Mouse (Mus musculus) heart, embryonic 14.5 days (tissue): ENCODE measurements around the gene Cln5. TPM values are rescaled to one million over a fixed set of nuclear protein-coding genes. Genes with fewer than 3 reads are reported as not detected.

Experiments used
- ATAC-seq: fragments of 200-750 bp; cut with Nextera tagmentation; 2 replicates; pipeline ENCODE4 v1.8.0; 2017; ENCODE audit warnings: low read depth, moderate TSS enrichment; ENCODE audit not compliant: insufficient number of reproducible peaks, insufficient read depth, low FRiP score
- H3K27ac ChIP-seq, 2 experiments: fragments of 200-500 bp in 1 of 2; fragments of 300-500 bp in 1 of 2; sonication (generic) in 1 of 2; replicated peaks in 1 of 2; 2 replicates each; pipeline ENCODE4 v1.5.1; 2012 to 2014; ENCODE audit warnings: low read depth in 2 of 2, low read length in 2 of 2, control low read depth in 1 of 2, mild to moderate bottlenecking in 1 of 2, mixed read lengths in 1 of 2; ENCODE audit not compliant: control insufficient read depth in 1 of 2, insufficient read depth in 1 of 2
- H3K27me3 ChIP-seq: fragments of 300-500 bp; sonication (generic); 2 replicates; pipeline ENCODE4 v1.6.1; 2014; ENCODE audit warnings: mild to moderate bottlenecking, low read length, control low read depth; ENCODE audit not compliant: control insufficient read depth, insufficient read depth
- H3K36me3 ChIP-seq: fragments of 300-500 bp; sonication (generic); 2 replicates; pipeline ENCODE4 v1.6.1; 2014; ENCODE audit warnings: mild to moderate bottlenecking, control low read depth, low read length, mixed read lengths; ENCODE audit not compliant: control insufficient read depth, insufficient read depth
- H3K4me1 ChIP-seq, 2 experiments: fragments of 200-500 bp in 1 of 2; fragments of 300-500 bp in 1 of 2; sonication (generic) in 1 of 2; 2 replicates each; pipeline ENCODE4 v1.6.1; 2012 to 2014; ENCODE audit warnings: low read length in 2 of 2, control low read depth in 1 of 2, mixed read lengths in 1 of 2; ENCODE audit not compliant: control insufficient read depth in 2 of 2, insufficient read depth in 2 of 2
- H3K4me2 ChIP-seq: fragments of 300-500 bp; sonication (generic); 2 replicates; pipeline ENCODE4 v1.6.1; 2014; ENCODE audit warnings: mild to moderate bottlenecking, low read length
- H3K4me3 ChIP-seq, 2 experiments: fragments of 200-500 bp in 1 of 2; fragments of 300-500 bp in 1 of 2; sonication (generic) in 1 of 2; 2 replicates each; pipeline ENCODE4 v1.5.1; 2012 to 2014; ENCODE audit warnings: low read length in 2 of 2, mild to moderate bottlenecking in 2 of 2, control low read depth in 1 of 2, low read depth in 1 of 2, moderate library complexity in 1 of 2; ENCODE audit not compliant: control insufficient read depth in 1 of 2, insufficient read depth in 1 of 2
- H3K9ac ChIP-seq: fragments of 300-500 bp; sonication (generic); 2 replicates; pipeline ENCODE4 v1.6.1; 2014; ENCODE audit warnings: mild to moderate bottlenecking, low read length
- H3K9me3 ChIP-seq: fragments of 300-500 bp; sonication (generic); 2 replicates; pipeline ENCODE4 v1.6.1; 2016; ENCODE audit warnings: low read length, control low read depth; ENCODE audit not compliant: control insufficient read depth
- WGBS: fragments of 180-500 bp; shearing (Covaris S2); extraction: QIAGEN DNeasy Blood & Tissue Kit; methylation state at CpG from one replicate; pipeline ENCODE4 v1.1.7; 2014; 5-methylcytosine and 5-hydroxymethylcytosine counted together
- polyA plus RNA-seq: library from polyadenylated mRNA; unstranded; fragments of >200 nt; fragmentation: Nextera tagmentation; extraction: Ambion mirVana; gene quantifications from 2 replicates; pipeline ENCODE4 v1.2.1, GENCODE M21; 2014

Cln5 gene
- polyA plus RNA-seq, 1 experiment from 2014 or later = 28.5 TPM

DNA sequence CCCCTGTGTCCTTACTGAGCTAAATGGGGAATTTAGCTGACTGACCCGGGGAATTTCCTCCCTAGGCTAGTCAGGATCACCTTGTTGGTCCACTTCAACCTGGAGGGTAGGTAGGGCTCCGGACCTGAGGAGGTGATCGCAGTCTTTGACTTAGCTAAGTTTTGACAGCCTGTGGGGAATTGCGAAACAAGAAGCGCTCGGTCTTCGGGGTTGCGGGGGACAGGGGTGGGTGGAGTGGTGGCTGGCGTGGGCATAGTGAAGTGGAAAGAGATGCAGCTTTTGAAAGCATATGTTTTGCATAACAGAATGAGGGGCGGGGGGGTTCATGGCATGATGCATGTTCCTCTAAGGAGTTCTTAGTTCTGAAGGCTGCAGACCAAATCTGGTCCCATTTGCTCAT, 774 bp downstream of the Cln5 start:
- Histone ChIP-seq H3K9ac (peak overlapping the region; percentile 79), H3K36me3 (peaks cover 37% of the 10 kb centered on the region), H3K4me3 (peak overlapping the region; percentile 62 to 78), H3K27me3 (no peaks in the 10 kb centered on the region), H3K9me3 (no peaks in the 10 kb centered on the region), H3K27ac (peak overlapping the region; percentile 78 to 84), H3K4me1 (peaks cover 0 to 5% of the 10 kb centered on the region in 2 experiments; a peak in 2 of 4 replicates), H3K4me2 (peak overlapping the region; percentile 97)
- no peak for ATAC-seq
- 2% methylated on average over 10 of the region's 10 CpGs for WGBS

DNA sequence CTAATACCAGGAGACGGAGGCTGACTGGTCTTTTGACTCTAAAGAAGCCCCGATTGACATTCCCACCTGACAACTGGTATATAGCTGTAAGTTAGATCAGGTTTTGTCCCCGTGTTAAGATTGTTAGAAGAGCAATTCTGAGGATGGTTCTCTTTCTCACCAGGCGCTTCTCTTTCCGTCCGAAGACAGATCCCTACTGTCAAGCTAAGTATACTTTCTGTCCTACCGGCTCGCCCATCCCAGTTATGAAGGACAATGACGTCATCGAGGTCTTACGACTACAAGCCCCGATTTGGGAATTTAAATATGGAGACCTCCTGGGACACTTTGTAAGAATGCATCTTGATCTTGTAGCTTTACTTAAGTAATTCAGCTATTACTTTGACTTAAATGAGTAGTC, 1.5 kb downstream of the Cln5 start:
- Histone ChIP-seq H3K4me3 (no peak overlapping the region), H3K9ac (no peak overlapping the region), H3K36me3 (peaks cover 44% of the 10 kb centered on the region), H3K4me1 (peaks cover 0 to 5% of the 10 kb centered on the region in 2 experiments; a peak in 2 of 4 replicates), H3K27ac (no peak overlapping the region), H3K27me3 (no peaks in the 10 kb centered on the region), H3K4me2 (no peak overlapping the region), H3K9me3 (no peaks in the 10 kb centered on the region)
- ATAC-seq = no peak
- 90% methylated on average over 12 of the region's 12 CpGs for WGBS

DNA sequence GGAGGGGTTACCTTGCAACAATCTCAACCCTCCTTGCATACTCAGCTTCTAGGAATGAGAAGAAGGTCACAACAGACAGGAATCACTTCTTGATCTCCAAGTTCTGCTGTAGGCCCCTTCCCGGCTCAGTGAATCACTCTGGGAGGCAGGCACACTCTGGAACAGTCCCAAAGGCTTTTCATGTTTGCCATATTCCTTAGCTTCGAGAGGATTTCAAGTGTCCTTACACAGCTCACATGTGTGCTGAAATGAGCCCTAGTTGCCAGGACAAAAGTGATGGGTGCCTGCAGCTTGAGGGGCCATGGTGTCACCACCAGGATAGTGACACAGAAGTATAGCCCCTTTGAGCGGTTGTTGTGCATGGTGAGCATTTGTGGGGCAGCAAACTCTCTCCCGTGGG, 2.7 kb downstream of the Cln5 start:
- peaks cover 0 to 5% of the 10 kb centered on the region in 2 experiments; a peak in 2 of 4 replicates for H3K4me1 ChIP-seq
- no peak for ATAC-seq
- no peak overlapping the region for H3K4me2 ChIP-seq
- H3K27me3 ChIP-seq = no peaks in the 10 kb centered on the region
- 85% methylated on average over 4 of the region's 4 CpGs for WGBS
- H3K4me3 ChIP-seq = no peak overlapping the region
- no peak overlapping the region for H3K9ac ChIP-seq
- H3K36me3 ChIP-seq = peaks cover 56% of the 10 kb centered on the region
- H3K27ac ChIP-seq = no peak overlapping the region
- no peaks in the 10 kb centered on the region for H3K9me3 ChIP-seq

DNA sequence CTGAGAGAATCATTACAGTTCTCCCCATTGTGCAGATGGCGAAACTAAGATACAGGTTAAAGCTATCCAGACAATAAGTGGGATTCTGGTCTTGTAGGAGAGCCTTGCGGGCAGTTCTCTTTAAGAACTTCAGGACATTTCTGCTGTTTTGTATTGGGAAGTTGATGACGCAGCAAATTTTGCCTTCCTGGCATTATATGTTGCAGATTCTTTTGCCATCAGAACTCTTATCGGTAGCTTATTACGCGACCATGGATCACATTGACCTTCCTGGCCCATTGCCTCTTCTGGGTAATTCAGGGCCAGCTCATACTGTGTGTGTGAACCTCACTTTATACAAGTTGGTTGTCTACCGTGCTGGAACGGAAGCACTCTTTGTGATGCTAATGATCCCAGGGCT, 3.8 kb downstream of the Cln5 start:
- Histone ChIP-seq H3K4me3 (no peak overlapping the region), H3K4me2 (no peak overlapping the region), H3K9me3 (no peaks in the 10 kb centered on the region), H3K4me1 (peaks cover 0 to 5% of the 10 kb centered on the region in 2 experiments; a peak in 2 of 4 replicates), H3K27me3 (no peaks in the 10 kb centered on the region), H3K9ac (no peak overlapping the region), H3K36me3 (peaks cover 67% of the 10 kb centered on the region), H3K27ac (no peak overlapping the region)
- ATAC-seq = no peak
- WGBS = 97% methylated on average over 8 of the region's 8 CpGs

DNA sequence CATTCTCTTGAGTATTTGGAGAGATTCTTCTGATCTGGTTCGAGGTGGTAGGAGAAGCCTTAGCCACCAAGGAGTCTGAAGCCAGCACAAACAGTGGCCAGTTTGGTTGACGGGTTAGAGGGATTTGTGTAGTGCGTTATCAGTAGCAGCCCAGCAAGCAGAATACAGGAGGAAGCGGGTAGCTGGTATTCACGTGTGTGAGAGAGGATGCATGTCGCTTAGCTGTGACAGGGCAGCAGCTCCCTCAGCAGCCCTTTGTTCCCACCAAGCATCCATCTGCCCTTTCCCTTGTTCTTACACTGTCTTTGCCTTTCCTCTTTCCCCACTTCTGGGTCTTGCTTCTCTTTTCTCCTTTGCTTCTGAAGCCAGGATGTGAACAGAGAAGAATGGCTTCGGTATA, 5.2 kb downstream of the Cln5 start:
- ATAC-seq = no peak
- Histone ChIP-seq H3K4me2 (no peak overlapping the region), H3K4me1 (no peaks in the 10 kb centered on the region), H3K4me3 (no peak overlapping the region), H3K36me3 (peaks cover 75% of the 10 kb centered on the region), H3K27ac (no peak overlapping the region), H3K27me3 (no peaks in the 10 kb centered on the region), H3K9ac (no peak overlapping the region), H3K9me3 (no peaks in the 10 kb centered on the region)
- 62% methylated on average over 7 of the region's 7 CpGs for WGBS

DNA sequence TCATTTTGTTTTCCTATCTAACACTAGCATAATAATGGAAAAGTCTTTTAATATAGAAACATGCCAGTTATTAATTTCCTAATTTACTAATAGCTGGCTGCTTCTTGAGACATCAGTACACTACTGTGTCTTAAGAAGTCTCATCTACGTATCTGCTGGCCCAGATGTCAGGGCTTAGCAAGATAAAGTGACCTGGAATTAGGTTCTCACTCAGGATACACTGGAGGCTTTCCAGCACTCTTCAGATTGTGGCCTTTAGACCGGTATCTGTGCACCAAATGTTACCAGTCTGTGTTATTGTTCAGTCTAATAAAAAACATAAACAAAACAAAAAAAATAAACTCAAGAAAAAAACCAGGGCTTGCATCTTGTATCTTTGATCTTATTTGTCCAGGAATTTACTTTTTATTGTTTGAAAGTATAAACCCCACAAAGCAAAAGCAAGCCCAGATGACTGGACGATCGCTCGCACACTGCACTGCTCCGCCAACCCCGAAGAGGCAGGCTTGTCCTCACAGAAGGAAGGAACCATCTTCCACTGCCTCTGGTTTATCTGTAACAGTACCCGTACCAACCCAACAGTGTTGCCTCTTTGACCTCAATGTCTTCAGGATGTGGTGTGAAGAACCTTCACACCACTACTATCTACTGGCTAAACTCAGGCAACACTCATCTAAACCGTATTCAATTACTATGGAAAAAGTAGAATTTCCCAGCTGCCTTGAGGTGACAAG, 7.4 kb downstream of the Cln5 start:
- 83% methylated on average over 9 of the region's 9 CpGs for WGBS
- Histone ChIP-seq H3K27ac (no peak overlapping the region), H3K9me3 (no peaks in the 10 kb centered on the region), H3K36me3 (peaks cover 76% of the 10 kb centered on the region), H3K4me1 (no peaks in the 10 kb centered on the region), H3K4me2 (no peak overlapping the region), H3K4me3 (no peak overlapping the region), H3K27me3 (no peaks in the 10 kb centered on the region), H3K9ac (no peak overlapping the region)
- no peak; the same call in 1 of the 2 replicates for ATAC-seq

DNA sequence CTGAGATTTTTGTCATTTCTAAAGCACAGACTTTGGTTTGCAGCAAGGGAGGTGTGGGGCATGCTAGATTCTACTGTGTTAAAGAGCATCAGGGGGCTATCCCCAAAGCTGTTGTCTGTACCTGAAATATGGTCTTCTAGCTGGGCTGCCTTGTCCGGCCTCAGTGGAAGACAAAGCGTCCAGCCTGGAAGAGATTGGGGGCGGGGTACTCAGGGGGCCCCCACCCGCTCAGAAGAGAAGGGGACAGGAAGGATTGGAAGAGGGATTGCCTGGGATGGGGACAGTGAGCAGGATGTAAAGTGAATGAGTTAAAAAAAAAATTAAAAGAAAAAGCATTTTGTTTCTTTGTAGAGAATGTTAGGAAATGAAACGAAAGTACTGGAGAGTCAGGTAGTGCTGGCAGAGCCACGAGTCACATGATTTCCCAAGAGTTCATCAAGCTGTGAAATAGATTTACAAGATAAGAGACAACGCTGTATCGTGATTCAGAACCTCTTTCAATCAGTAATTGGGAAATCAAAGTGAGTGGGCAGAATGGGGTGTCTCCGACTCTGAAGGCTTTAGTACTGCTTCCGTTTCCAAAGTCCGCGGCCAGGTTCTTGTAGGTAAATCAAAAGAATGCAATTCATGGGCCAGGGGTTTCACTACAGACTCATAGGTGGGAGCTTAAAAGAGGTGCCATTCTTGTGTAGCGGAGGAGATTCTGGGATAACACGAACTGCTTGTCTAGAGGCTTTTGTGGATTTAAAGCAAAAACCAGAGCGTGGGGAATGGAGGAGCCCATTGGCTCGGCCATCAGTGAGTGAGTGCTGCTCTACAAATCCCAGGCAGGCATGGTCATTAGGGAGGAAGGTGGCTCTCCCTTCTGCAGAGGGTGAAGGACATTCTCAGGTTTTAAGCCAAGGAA, 8.2 kb downstream of the Cln5 start:
- Histone ChIP-seq H3K4me2 (no peak overlapping the region), H3K4me1 (no peaks in the 10 kb centered on the region), H3K36me3 (peaks cover 76% of the 10 kb centered on the region), H3K4me3 (no peak overlapping the region), H3K27me3 (no peaks in the 10 kb centered on the region), H3K27ac (no peak overlapping the region), H3K9ac (no peak overlapping the region), H3K9me3 (no peaks in the 10 kb centered on the region)
- no peak for ATAC-seq
- WGBS = 90% methylated on average over 16 of the region's 16 CpGs
